33 mouse cellular contexts compared by ENCODE assay signal in the genomic region with DNA sequence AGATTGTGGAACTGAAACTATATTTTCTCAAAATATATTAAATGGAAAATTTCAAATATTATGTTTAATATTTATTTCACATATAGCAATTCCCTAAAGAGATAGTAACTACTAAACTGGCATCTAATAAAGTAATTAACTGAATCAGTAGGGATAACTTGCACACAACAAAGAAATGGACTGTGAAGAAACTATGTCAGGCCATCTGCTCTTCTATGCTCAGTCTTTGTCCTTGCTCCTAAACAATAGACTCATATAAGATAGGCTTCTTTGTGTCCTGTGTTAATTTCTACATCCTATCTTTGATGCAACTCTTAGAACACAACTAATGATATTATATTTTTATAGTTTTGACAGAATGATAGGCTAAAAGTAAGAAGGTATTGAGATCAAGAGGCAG.
"Had no signal": no experiment of that assay in that cellular context is flagged by ENCODE, and none has a peak within 500 bp of the region (broad histone marks: within the 10 kb centered on the region; RNA-seq: fewer than 3 reads in every experiment).

No protein-coding gene starts in this region.

- H3K9ac ChIP-seq: heart, embryonic 12.5 days; heart, embryonic 13.5 days; heart, embryonic 15.5 days; hindbrain, embryonic 12.5 days; hindbrain, embryonic 13.5 days; hindbrain, embryonic 15.5 days; intestine, embryonic 15.5 days; kidney, embryonic 15.5 days had no signal

- H3K9me3 ChIP-seq: heart, embryonic 10.5 days; heart, embryonic 12.5 days; heart, embryonic 13.5 days; heart, embryonic 15.5 days; hindbrain, embryonic 10.5 days; hindbrain, embryonic 12.5 days; hindbrain, embryonic 13.5 days; hindbrain, embryonic 15.5 days; intestine, embryonic 15.5 days; kidney, embryonic 15.5 days had no signal

- H3K4me3 ChIP-seq: heart, embryonic 10.5 days; heart, embryonic 12.5 days; heart, embryonic 13.5 days; heart, embryonic 15.5 days; hindbrain, embryonic 10.5 days; hindbrain, embryonic 12.5 days; hindbrain, embryonic 13.5 days; hindbrain, embryonic 15.5 days; intestine, embryonic 15.5 days; kidney, embryonic 15.5 days; layer of hippocampus, adult 2 months had no signal

- DNase-seq: heart, postnatal 10 days; heart, postnatal 14 days; heart, postnatal 36 days; heart, postnatal 4 days; kidney, adult 11 months; kidney, adult 18-20 months; kidney, adult 2 months; kidney, adult 8-10 months; kidney, adult 9 months; kidney, postnatal 10 days; kidney, postnatal 14 days; kidney, postnatal 25 days; kidney, postnatal 36 days; kidney, postnatal 4 days; layer of hippocampus, adult 9-11 months; layer of hippocampus, postnatal 36 days had no signal

- H3K27ac ChIP-seq: heart, embryonic 10.5 days; heart, embryonic 13.5 days; heart, embryonic 15.5 days; hindbrain, embryonic 10.5 days; hindbrain, embryonic 12.5 days; hindbrain, embryonic 13.5 days; hindbrain, embryonic 15.5 days; hindbrain, postnatal 0 days; intestine, embryonic 15.5 days; kidney, embryonic 15.5 days; kidney, postnatal 0 days; layer of hippocampus, adult 2 months had no signal

- H3K36me3 ChIP-seq: heart, embryonic 10.5 days; heart, embryonic 12.5 days; heart, embryonic 13.5 days; heart, embryonic 15.5 days; hindbrain, embryonic 10.5 days; hindbrain, embryonic 12.5 days; hindbrain, embryonic 13.5 days; hindbrain, embryonic 15.5 days; intestine, embryonic 15.5 days; kidney, embryonic 15.5 days had no signal

- H3K4me2 ChIP-seq: heart, embryonic 11.5 days; heart, embryonic 12.5 days; heart, embryonic 13.5 days; heart, embryonic 15.5 days; hindbrain, embryonic 12.5 days; hindbrain, embryonic 13.5 days; hindbrain, embryonic 15.5 days; intestine, embryonic 15.5 days; kidney, embryonic 15.5 days had no signal

- H3K27me3 ChIP-seq: heart, embryonic 12.5 days; heart, embryonic 13.5 days; heart, embryonic 15.5 days; hindbrain, embryonic 12.5 days; hindbrain, embryonic 13.5 days; hindbrain, embryonic 15.5 days; intestine, embryonic 15.5 days; kidney, embryonic 15.5 days had no signal

- ATAC-seq: hindbrain, postnatal 0 days; inflammation-experienced regulatory T-cells, adult 6 months; intestine, embryonic 15.5 days; intestine, embryonic 16.5 days; intestine, postnatal 0 days had no signal

- H3K4me1 ChIP-seq: heart, embryonic 10.5 days; heart, embryonic 12.5 days; heart, embryonic 13.5 days; heart, embryonic 15.5 days; hindbrain, embryonic 10.5 days; hindbrain, embryonic 12.5 days; hindbrain, embryonic 13.5 days; hindbrain, embryonic 15.5 days; intestine, embryonic 15.5 days; kidney, embryonic 15.5 days had no signal
